Mouse (Mus musculus): ENCODE measurements around the gene Ski. TPM values are rescaled to one million over a fixed set of nuclear protein-coding genes. Genes with fewer than 3 reads are reported as not detected.
"Not testable (repeated sequence)": the region's sequence is repeated elsewhere in the genome, so short reads cannot be mapped to it uniquely, and the experiment has no call there.

The Ski gene
- total RNA-seq (2021): 10 to 100 TPM; 41.6 to 51.6 TPM
- long read RNA-seq, experiment 1, full-length matches to known transcripts: 14 of 42 reads
- long read RNA-seq, experiment 1, partial matches to known transcripts: 5 of 42 reads
- long read RNA-seq, experiment 1, other reads (novel, unspliced or antisense): 23 of 42 reads
- long read RNA-seq, experiment 2, full-length matches to known transcripts: 29 of 49 reads
- long read RNA-seq, experiment 2, partial matches to known transcripts: 4 of 49 reads
- long read RNA-seq, experiment 2, other reads (novel, unspliced or antisense): 16 of 49 reads

DNA sequence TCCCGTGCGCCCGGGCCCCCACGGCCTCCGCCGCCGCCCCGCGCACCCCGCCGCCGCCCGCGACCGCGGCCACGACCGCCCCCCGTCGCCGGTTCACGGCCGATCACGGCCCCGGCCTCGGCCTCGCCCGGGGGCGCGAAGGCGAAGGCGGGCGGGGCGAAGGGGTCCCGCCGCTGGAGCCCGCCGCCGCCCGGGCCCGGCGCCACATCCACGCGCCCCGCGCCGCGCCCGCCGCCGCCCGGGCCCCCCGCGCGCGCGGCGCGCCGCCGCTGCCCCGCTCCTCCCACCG is at the start of gene Ski:
Ski (minus strand) TSS at position 41 of the 289 bp plus-strand sequence.
- intact Hi-C loops (cut with DNase I; ENCODE audit: low total_unique reads): loop anchor here (5.0 kb wide), 1 partner anchor 80 kb away; no protein-coding TSS in a partner anchor

DNA sequence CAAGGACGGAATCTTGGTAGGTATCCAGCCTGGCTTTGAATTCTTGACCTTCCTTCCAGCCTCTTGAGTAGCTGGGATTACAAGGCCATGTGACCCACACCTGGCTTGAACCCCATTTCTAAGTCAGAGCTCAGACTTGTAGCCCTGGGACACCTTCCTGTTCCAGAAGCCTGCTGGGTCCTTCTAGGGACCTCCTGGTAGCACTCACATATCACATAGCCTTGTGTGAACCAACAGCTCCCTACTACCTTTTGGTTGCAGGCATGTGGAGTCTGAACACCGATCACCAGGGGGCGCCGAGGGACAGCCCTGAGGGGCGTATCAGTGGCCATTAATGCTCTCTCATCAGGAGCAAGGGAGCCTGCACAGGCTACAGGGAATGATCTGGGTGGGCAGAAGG is 46.0 kb upstream of the Ski start:
- DNase-seq: peak; percentile 87
- intact Hi-C loops (cut with DNase I; ENCODE audit: low total_unique reads): loop anchor here (5.0 kb wide), 1 partner anchor 39 kb away; no protein-coding TSS in a partner anchor

More for the DNA sequence above, at the start of gene Ski:
- no peak for DNase-seq

DNA sequence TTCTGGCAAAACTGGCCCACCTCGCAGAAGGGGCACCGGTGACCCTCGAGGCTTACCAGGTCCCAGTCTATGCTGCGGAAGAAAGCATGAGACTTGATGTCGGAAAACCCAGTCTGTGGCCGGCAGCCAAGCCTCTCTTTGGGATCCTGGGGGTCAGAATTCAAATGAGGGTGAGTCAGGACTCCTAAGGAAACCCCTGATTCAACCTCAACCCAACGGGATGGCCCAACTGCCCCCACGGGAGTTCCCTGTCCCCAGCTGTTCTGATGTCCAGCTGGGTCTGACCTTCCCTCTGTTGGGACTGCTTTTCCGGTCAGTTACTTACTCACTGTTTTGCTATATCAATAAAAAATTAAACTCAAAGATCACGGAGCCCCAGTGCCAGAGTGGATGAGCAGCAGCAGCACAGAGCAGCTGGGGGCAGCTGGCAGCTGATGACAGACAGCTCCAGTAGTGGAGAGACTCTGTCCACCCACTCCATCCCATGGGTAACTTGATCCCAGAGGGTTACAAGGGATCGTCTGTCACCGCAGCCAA is 45.3 kb upstream of the Ski start:
- intact Hi-C loops (cut with DNase I; ENCODE audit: low total_unique reads): loop anchor here (5.0 kb wide), 1 partner anchor 40 kb away; no protein-coding TSS in a partner anchor
- DNase-seq: peak; percentile 47

- DNase-seq: no peak
- intact Hi-C loops (cut with DNase I; ENCODE audit: low total_unique reads): loop anchor here (5.0 kb wide), 1 partner anchor 40 kb away; no protein-coding TSS in a partner anchor
Measured at GRCm38 (mm10) chr4:155267047-155267543, 44.7 kb upstream of the Ski start.

DNA sequence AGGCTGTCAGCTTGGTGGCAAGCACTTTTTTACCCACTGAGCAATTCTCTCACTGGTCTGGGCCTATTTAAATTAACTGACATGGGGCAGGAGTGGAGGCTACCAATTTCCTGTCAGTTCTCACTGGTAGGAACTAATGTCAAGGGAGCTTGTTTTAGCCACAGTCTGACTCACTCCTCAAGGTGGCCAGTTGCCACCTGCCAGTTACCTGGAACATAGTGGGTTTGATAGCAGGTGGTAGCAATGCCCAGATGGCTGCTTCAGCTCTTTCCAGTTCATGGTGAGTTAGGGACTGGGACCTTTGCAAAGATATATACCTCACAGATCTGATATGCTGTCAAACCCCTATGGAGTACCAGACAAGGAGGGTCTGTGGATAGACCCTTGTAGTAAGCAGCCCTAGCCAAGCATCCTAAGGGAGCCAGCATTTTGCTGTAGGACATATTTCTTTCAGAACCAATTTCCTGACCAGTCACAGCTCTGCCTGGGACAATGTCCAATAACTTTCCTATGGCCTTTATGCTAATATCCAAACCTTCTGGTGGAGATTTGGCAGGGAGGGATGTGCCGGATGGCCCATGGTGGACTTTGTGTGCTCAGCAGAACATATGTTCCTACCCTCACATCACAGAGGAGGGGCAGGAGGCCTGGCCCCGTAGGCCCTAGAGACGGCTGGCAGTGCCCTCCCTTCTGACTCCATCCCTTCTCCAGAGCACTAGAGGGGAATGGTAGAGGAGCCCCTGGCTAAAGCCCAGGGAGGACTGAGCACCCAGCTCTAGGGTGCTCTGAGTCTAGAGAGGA is 42.3 kb upstream of the Ski start:
- no peak for DNase-seq
- intact Hi-C loops (cut with DNase I; ENCODE audit: low total_unique reads): loop anchor here (5.0 kb wide), 1 partner anchor 43 kb away; no protein-coding TSS in a partner anchor

GRCm38 (mm10) chr4:155252253-155252652 is 29.9 kb upstream of the Ski start:
- DNase-seq: no peak
- intact Hi-C loops (cut with DNase I; ENCODE audit: low total_unique reads): no loop called here

DNA sequence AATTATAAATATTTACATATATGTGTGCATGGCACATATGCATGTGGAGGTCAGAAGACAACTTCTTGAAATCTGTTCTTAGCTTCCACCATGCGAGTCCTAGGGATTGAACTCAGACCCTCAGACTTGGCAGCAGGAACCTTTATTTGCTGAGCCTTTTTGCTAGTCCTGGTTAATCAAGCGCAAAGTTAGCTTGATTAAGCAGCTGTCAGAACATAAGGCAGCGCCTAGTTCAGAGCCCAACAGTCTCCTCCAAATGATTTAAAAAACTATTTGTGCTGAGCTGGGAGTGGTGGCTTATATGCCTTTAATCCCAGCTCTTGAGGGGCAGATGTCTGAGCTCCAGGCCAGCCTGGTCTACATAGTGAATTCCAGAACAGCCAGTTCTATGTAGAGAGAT is 28.8 kb upstream of the Ski start:
- intact Hi-C loops (cut with DNase I; ENCODE audit: low total_unique reads): no loop called here
- no peak for DNase-seq

GRCm38 (mm10) chr4:155250361-155251117 is 28.1 kb upstream of the Ski start:
- DNase-seq: no peak
- intact Hi-C loops (cut with DNase I; ENCODE audit: low total_unique reads): no loop called here

GRCm38 (mm10) chr4:155249648-155250351 is 27.4 kb upstream of the Ski start, which contains the start of gene Faap20:
TSS of gene Faap20 (plus strand) at chr4:155249802.
- intact Hi-C loops (cut with DNase I; ENCODE audit: low total_unique reads): loop anchor here (2.0 to 10.0 kb wide), 2 partner anchors 125 to 153 kb away; no protein-coding TSS in a partner anchor
- DNase-seq: peak; percentile 90

DNA sequence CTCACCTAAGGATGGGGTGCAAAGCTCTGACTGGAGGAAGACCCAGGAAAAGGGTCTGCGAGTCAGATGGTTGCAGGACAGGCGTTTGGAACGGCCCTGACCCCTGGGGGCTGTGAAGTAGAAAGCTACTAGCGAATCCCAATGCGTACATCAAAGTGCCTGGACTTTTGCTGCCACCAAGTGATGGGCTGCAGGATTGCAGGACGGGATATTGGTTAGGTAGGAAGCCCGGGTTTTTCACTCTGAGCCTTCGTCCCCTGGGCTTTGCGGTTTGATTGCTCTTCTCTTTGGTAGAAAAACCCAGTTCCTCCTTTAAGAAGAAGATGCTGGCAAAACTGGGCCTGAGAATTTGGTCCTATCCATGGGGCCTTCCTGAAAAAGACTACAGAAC is 26.9 kb upstream of the Ski start:
- intact Hi-C loops (cut with DNase I; ENCODE audit: low total_unique reads): loop anchor here (2.0 to 10.0 kb wide), 2 partner anchors 124 to 152 kb away; no protein-coding TSS in a partner anchor
- peak; percentile 91 for DNase-seq

- intact Hi-C loops (cut with DNase I; ENCODE audit: low total_unique reads): loop anchor here (2.0 to 10.0 kb wide), 2 partner anchors 123 to 151 kb away; no protein-coding TSS in a partner anchor
- not testable (repeated sequence) for DNase-seq
Measured at GRCm38 (mm10) chr4:155248054-155248453, 25.7 kb upstream of the Ski start.

DNA sequence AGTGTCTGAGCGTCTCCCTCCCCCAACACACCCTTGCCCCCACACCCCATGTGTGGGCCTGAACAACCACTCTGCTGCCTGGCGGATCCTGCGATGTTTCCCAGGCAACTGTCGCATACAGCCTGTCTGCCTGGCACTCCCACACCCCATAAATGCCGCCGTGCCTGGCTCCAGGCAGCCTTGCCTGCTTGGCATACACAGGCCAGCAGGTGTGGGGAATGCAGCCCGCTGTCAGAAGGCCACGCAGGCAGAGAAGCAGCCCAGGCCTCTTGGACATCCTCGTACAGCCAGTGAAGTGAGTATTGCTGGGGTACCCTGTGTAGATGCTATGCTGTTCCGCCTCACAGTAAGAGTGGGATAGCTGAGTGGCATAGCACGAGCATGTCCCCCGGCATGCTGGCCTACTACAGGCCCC is 24.3 kb upstream of the Ski start:
- intact Hi-C loops (cut with DNase I; ENCODE audit: low total_unique reads): loop anchor here (10.0 kb wide), 1 partner anchor 122 kb away; no protein-coding TSS in a partner anchor
- peak; percentile 77 for DNase-seq

GRCm38 (mm10) chr4:155245770-155246492 is 23.5 kb upstream of the Ski start:
- intact Hi-C loops (cut with DNase I; ENCODE audit: low total_unique reads): loop anchor here (10.0 kb wide), 1 partner anchor 121 kb away; no protein-coding TSS in a partner anchor

DNA sequence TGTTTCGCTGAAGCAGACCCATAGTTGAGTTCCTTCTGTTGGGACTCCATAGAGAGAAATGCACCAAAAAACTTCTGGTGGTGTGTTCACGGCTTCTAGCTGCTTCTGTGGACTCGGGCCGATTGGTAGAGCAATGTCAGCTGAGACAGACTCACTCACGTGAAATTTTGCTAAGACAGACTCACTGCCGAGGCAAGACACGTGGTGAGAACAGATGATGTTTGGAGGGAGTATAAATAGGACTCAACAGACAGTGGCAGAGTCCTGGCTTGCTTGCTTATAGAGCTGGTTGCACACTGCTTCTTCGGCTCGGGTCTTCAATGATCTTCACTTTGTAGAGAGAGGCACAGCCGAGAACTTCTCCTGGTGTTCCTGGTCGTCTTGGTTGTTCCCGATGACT is 20.8 kb upstream of the Ski start:
- intact Hi-C loops (cut with DNase I; ENCODE audit: low total_unique reads): loop anchor here (10.0 kb wide), 1 partner anchor 118 kb away; no protein-coding TSS in a partner anchor
- DNase-seq: no peak

More at GRCm38 (mm10) chr4:155245770-155246492, 23.5 kb upstream of the Ski start:
- no peak for DNase-seq

- DNase-seq: no peak
- intact Hi-C loops (cut with DNase I; ENCODE audit: low total_unique reads): loop anchor here (10.0 kb wide), 1 partner anchor 117 kb away; no protein-coding TSS in a partner anchor
Measured at GRCm38 (mm10) chr4:155242292-155242691, 19.9 kb upstream of the Ski start.

DNA sequence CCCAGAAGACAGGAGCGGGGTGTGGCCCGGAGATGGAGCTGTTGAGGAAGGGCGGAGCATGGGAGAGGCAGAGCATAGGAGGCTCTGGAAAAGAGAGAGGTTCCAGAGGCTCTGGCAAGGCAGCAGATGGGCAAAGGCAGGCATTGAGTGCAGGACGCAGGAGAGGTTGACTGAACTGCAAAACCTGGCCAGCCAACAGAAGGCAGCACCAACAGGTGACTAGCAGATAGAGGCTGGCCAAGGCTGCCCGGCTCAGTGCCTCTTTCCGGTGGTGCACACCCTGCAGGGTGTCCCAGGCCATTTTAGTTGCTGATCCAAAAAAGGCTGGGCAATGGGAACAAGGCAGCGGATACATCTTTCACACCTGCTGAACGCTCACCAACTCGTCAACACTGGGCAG is 19.4 kb upstream of the Ski start:
- no peak for DNase-seq
- intact Hi-C loops (cut with DNase I; ENCODE audit: low total_unique reads): loop anchor here (10.0 kb wide), 1 partner anchor 117 kb away; no protein-coding TSS in a partner anchor

DNA sequence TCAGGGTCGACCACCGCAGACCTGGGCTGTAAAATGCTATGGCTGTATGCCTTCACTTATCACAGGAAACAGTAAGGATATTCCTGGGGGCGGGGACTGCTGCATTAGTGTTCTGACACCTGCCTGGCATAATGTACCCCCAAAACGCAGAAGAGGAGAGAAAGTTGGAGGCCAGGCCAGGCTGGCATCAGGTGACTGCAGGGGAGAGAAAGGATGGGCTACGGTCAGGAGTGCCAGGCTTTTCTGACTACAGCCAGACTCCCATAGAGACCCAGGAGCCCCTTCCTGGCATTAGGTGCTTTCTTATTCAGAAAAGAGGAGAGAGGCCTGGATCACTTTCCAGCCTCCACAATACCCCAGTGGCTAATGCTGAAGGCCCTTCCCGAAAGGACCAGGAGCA is 17.1 kb upstream of the Ski start:
- DNase-seq: no peak
- intact Hi-C loops (cut with DNase I; ENCODE audit: low total_unique reads): no loop called here

GRCm38 (mm10) chr4:155238276-155238675 is 15.9 kb upstream of the Ski start:
- peak; percentile 65 for DNase-seq

More at GRCm38 (mm10) chr4:155238276-155238675, 15.9 kb upstream of the Ski start:
- intact Hi-C loops (cut with DNase I; ENCODE audit: low total_unique reads): no loop called here
